Mouse (Mus musculus): ENCODE data around the gene Vps16.

- TF ChIP-seq CTCF (IDR thresholded peaks at IDR 0.05 in 2 of 3, conservative IDR thresholded peaks at IDR 0.05 in 1 of 3; ENCODE audit: control insufficient read depth in 1 of 3, insufficient read depth in 1 of 3, low read depth in 2 of 3, low read length in 3 of 3, poor library complexity in 1 of 3, severe bottlenecking in 1 of 3) (no peak), CHD2 (IDR thresholded peaks at IDR 0.05; ENCODE audit: low read length) (no peak), MEF2A (IDR thresholded peaks at IDR 0.05; ENCODE audit: extremely low read depth, insufficient replicate concordance, low read depth, low read length, poor library complexity, severe bottlenecking) (no peak), USF2 (IDR thresholded peaks at IDR 0.05; ENCODE audit: borderline replicate concordance in 1 of 2, insufficient read depth in 1 of 2, low read depth in 1 of 2, low read length in 2 of 2) (no peak), HCFC1 (IDR thresholded peaks at IDR 0.05; ENCODE audit: low read depth, low read length) (no peak), POLR2AphosphoS2 (IDR thresholded peaks at IDR 0.05; ENCODE audit: low read length) (no peak)
Observed at GRCm38 (mm10) chr2:130392836-130393235, 31.3 kb upstream of the Vps16 start.

Measured in MEL (cell line).